Mouse (Mus musculus) kidney, postnatal 0 days (tissue): ENCODE results near the gene Odf3l1. TPM values are rescaled to one million over a fixed set of nuclear protein-coding genes. Genes with fewer than 3 reads are reported as not detected.
"Not testable (repeated sequence)": the region's sequence is repeated elsewhere in the genome, so short reads cannot be mapped to it uniquely, and the experiment has no call there.

Experiments used
- ATAC-seq: fragments of 200-750 bp; cut with Nextera tagmentation; replicated peaks from 2 replicates; pipeline ENCODE4 v1.8.0; 2017; ENCODE audit warnings: low read depth, moderate number of reproducible peaks, moderate TSS enrichment, moderate library complexity; ENCODE audit not compliant: low FRiP score
- DNase-seq: peaks from one replicate; pipeline ENCODE4 v3.0.0-alpha.2; 2016; ENCODE audit warnings: low spot score
- H3K27ac ChIP-seq: fragments of 300-500 bp; sonication (generic); 2 replicates; pipeline ENCODE4 v1.5.1; 2014; ENCODE audit warnings: mild to moderate bottlenecking
- H3K27me3 ChIP-seq: fragments of 300-500 bp; sonication (generic); 2 replicates; pipeline ENCODE4 v1.6.1; 2014; ENCODE audit warnings: low read length, mixed read lengths; ENCODE audit not compliant: insufficient read depth
- H3K36me3 ChIP-seq: fragments of 300-500 bp; sonication (generic); 2 replicates; pipeline ENCODE4 v1.6.1; 2014; ENCODE audit warnings: low read length, mixed read lengths; ENCODE audit not compliant: insufficient read depth
- H3K4me1 ChIP-seq: fragments of 300-500 bp; sonication (generic); replicated peaks from 2 replicates; pipeline ENCODE4 v1.6.1; 2014; ENCODE audit warnings: antibody characterized with exemption, low read length, mixed read lengths; ENCODE audit not compliant: insufficient read depth
- H3K4me2 ChIP-seq: fragments of 300-500 bp; sonication (generic); 2 replicates; pipeline ENCODE4 v1.6.1; 2014; ENCODE audit warnings: mild to moderate bottlenecking, low read length, moderate library complexity, mixed read lengths
- H3K4me3 ChIP-seq: fragments of 300-500 bp; sonication (generic); replicated peaks from 2 replicates; pipeline ENCODE4 v1.5.1; 2014; ENCODE audit warnings: low read depth, low read length
- H3K9ac ChIP-seq: fragments of 300-500 bp; sonication (generic); 2 replicates; pipeline ENCODE4 v1.6.1; 2014; ENCODE audit warnings: low read depth, low read length
- H3K9me3 ChIP-seq: fragments of 300-500 bp; sonication (generic); replicated peaks from 2 replicates; pipeline ENCODE4 v1.6.1; 2016; ENCODE audit warnings: low read length, inconsistent platforms, mixed read lengths
- CTCF ChIP-seq: IDR thresholded peaks from 2 replicates; pipeline ENCODE4 v1.5.1; 2016; ENCODE audit warnings: antibody characterized with exemption, low read depth, mild to moderate bottlenecking, moderate library complexity
- WGBS: fragments of 180-500 bp; shearing (Covaris S2); extraction: QIAGEN DNeasy Blood & Tissue Kit; methylation state at CpG from one replicate; pipeline ENCODE4 v1.1.7; 2014; 5-methylcytosine and 5-hydroxymethylcytosine counted together
- polyA plus RNA-seq: library from polyadenylated mRNA; unstranded; fragments of >200 nt; fragmentation: Nextera tagmentation; extraction: Ambion mirVana; gene quantifications from 2 replicates; pipeline ENCODE4 v1.2.1, GENCODE M21; 2015

Gene Odf3l1
- polyA plus RNA-seq, result 0.11 TPM in 1 of 2 replicates, not detected in the other

- WGBS, result 17% methylated on average over 3 of the region's 3 CpGs
- DNase-seq (peak; percentile 70), ATAC-seq (no peak; the same call in 1 of the 2 replicates)
- Histone ChIP-seq H3K27me3 (no peaks in the 10 kb centered on the region), H3K4me3 (peak within 1 kb of the TSS; percentile 45), H3K9me3 (no peaks in the 10 kb centered on the region), H3K4me2 (peak within 1 kb of the TSS; percentile 64), H3K27ac (peak within 1 kb of the TSS; percentile 75), H3K9ac (peak within 1 kb of the TSS; percentile 62), H3K36me3 (no peaks in the 10 kb centered on the region), H3K4me1 (peaks cover 47% of the 10 kb centered on the region)
- TF ChIP-seq CTCF, result no peak
These were observed at the start of gene Odf3l1 for GRCm38 (mm10) chr9:56864216-56864729. Odf3l1 (minus strand) TSS chr9:56864679.

GRCm38 (mm10) chr9:56913991-56914390 is 49.5 kb upstream of the Odf3l1 start:
- no peaks in the 10 kb centered on the region for H3K4me1 ChIP-seq
- H3K36me3 ChIP-seq, result peaks cover 17% of the 10 kb centered on the region
- no peak for TF ChIP-seq CTCF
- no peak overlapping the region for H3K4me2 ChIP-seq
- DNase-seq, result no peak
- no peak for ATAC-seq
- H3K27me3 ChIP-seq, result no peaks in the 10 kb centered on the region
- no peak overlapping the region for H3K9ac ChIP-seq
- 77% methylated on average over 9 of the region's 9 CpGs for WGBS
- no peak overlapping the region for H3K27ac ChIP-seq
- H3K9me3 ChIP-seq, result no peaks in the 10 kb centered on the region
- H3K4me3 ChIP-seq, result no peak overlapping the region

- no peaks in the 10 kb centered on the region for H3K27me3 ChIP-seq
- ATAC-seq (no peak), DNase-seq (no peak)
- no peaks in the 10 kb centered on the region for H3K9me3 ChIP-seq
- H3K36me3 ChIP-seq, result no peaks in the 10 kb centered on the region
- no peak overlapping the region for H3K9ac ChIP-seq
- no peaks in the 10 kb centered on the region for H3K4me1 ChIP-seq
- WGBS, result 65% methylated on average over 1 of the region's 1 CpGs
- H3K27ac ChIP-seq, result no peak overlapping the region
- no peak for TF ChIP-seq CTCF
- H3K4me2 ChIP-seq, result no peak overlapping the region
- no peak overlapping the region for H3K4me3 ChIP-seq
These were observed 46.5 kb upstream of the Odf3l1 start for GRCm38 (mm10) chr9:56911017-56911416.

DNA sequence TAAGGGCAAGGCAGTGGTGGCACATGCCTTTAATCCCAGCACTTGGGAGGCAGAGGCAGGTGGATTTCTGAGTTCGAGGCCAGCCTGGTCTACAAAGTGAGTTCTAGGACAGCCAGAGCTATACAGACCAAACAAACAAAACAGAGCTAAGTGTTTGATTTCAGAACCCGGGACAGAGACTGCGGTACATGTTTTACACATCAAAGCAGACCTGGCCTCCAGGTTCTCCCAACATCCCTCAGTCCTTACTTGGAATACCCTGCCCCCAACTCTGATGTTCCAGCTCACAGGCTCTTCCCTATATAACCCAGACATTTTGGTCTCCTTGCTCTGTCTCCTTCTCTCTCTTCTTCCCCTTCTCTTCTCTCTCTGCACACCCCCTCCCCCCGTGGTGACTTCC is 45.5 kb upstream of the Odf3l1 start:
- H3K4me3 ChIP-seq, H3K36me3 ChIP-seq, H3K27me3 ChIP-seq, ATAC-seq, H3K4me2 ChIP-seq, H3K9me3 ChIP-seq, H3K4me1 ChIP-seq, H3K9ac ChIP-seq, H3K27ac ChIP-seq, DNase-seq: not testable (repeated sequence)
- WGBS, result 44% methylated on average over 4 of the region's 4 CpGs

GRCm38 (mm10) chr9:56907549-56907948 is 43.1 kb upstream of the Odf3l1 start:
- no peak for ATAC-seq
- WGBS, result 73% methylated on average over 9 of the region's 9 CpGs
- no peak overlapping the region for H3K27ac ChIP-seq

DNA sequence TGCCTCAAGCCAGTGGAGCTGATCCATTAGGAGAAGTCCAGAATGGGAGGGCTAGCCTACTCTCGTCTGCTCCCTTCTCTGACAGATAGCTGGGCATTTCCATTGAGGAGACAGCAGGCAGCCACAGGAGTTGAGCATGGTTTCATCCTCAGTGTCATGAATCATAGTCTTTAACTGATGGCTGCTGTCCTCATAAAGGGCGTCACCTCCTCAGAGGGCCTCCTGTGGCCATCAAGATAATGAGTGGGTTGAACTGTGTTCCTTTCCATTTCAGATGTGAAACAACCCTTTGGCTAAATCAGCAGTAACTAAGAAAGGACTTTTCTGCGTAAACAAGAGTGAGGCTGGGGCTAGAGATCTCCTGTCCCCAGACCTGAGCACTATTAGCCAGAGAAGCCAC is 39.2 kb upstream of the Odf3l1 start:
- no peak overlapping the region for H3K4me2 ChIP-seq
- WGBS, result 79% methylated on average over 3 of the region's 3 CpGs
- H3K27ac ChIP-seq, result no peak overlapping the region
- no peak for DNase-seq
- H3K4me3 ChIP-seq, result no peak overlapping the region
- H3K27me3 ChIP-seq, result no peaks in the 10 kb centered on the region
- H3K4me1 ChIP-seq, result peaks cover 11% of the 10 kb centered on the region
- no peak for ATAC-seq
- no peaks in the 10 kb centered on the region for H3K9me3 ChIP-seq
- no peak for TF ChIP-seq CTCF
- no peaks in the 10 kb centered on the region for H3K36me3 ChIP-seq
- H3K9ac ChIP-seq, result no peak overlapping the region

More at GRCm38 (mm10) chr9:56907549-56907948, 43.1 kb upstream of the Odf3l1 start:
- H3K36me3 ChIP-seq, result no peaks in the 10 kb centered on the region
- no peak overlapping the region for H3K4me3 ChIP-seq
- no peaks in the 10 kb centered on the region for H3K27me3 ChIP-seq
- no peak overlapping the region for H3K9ac ChIP-seq
- H3K9me3 ChIP-seq, result no peaks in the 10 kb centered on the region
- no peak for DNase-seq
- TF ChIP-seq CTCF, result no peak
- no peak overlapping the region for H3K4me2 ChIP-seq
- H3K4me1 ChIP-seq, result no peaks in the 10 kb centered on the region

- Histone ChIP-seq H3K9me3 (no peaks in the 10 kb centered on the region), H3K4me2 (no peak overlapping the region), H3K27me3 (no peaks in the 10 kb centered on the region), H3K4me1 (peaks cover 11% of the 10 kb centered on the region), H3K36me3 (no peaks in the 10 kb centered on the region), H3K9ac (no peak overlapping the region), H3K27ac (no peak overlapping the region), H3K4me3 (no peak overlapping the region)
- DNase-seq (no peak), ATAC-seq (no peak)
- 49% methylated on average over 8 of the region's 8 CpGs for WGBS
- TF ChIP-seq CTCF, result no peak
These were observed 36.7 kb upstream of the Odf3l1 start for GRCm38 (mm10) chr9:56901187-56901586.
